Mouse (Mus musculus) cerebellum, adult (tissue): ENCODE results near the gene Ablim1.

Experiments used
- ATAC-seq: cut with Nextera tagmentation; 2 replicates; pipeline ENCODE4 v1.9.2; 2017; ENCODE audit warnings: mild to moderate bottlenecking, moderate library complexity, mixed read lengths; ENCODE audit not compliant: insufficient number of reproducible peaks, low FRiP score, low TSS enrichment

Gene Ablim1

GRCm38 (mm10) chr19:57084520-57085166 is 230.1 kb downstream of the Ablim1 start:
- peak; percentile 89 for ATAC-seq

- ATAC-seq: peak; percentile 13; the same call in 1 of the 2 replicates
Measured at GRCm38 (mm10) chr19:57083887-57084286, 230.8 kb downstream of the Ablim1 start.

- no peak for ATAC-seq
Measured at GRCm38 (mm10) chr19:57083183-57083555, 231.6 kb downstream of the Ablim1 start.

- no peak for ATAC-seq
Measured at GRCm38 (mm10) chr19:57082454-57083182, 232.1 kb downstream of the Ablim1 start.

GRCm38 (mm10) chr19:57081536-57081935 is 233.2 kb downstream of the Ablim1 start:
- ATAC-seq: no peak

- no peak for ATAC-seq
Measured at GRCm38 (mm10) chr19:57079606-57079981, 235.1 kb downstream of the Ablim1 start.

GRCm38 (mm10) chr19:57078867-57079605 is 235.7 kb downstream of the Ablim1 start:
- ATAC-seq: no peak

GRCm38 (mm10) chr19:57077826-57078699 is 236.7 kb downstream of the Ablim1 start:
- no peak for ATAC-seq

- ATAC-seq: no peak
Measured at GRCm38 (mm10) chr19:57073450-57073849, 241.3 kb downstream of the Ablim1 start.

- no peak for ATAC-seq
Measured at GRCm38 (mm10) chr19:57072756-57073155, 242.0 kb downstream of the Ablim1 start.

GRCm38 (mm10) chr19:57067108-57067613 is 247.6 kb downstream of the Ablim1 start:
- ATAC-seq: no peak

GRCm38 (mm10) chr19:57066313-57066712 is 248.4 kb downstream of the Ablim1 start:
- no peak for ATAC-seq

- ATAC-seq: no peak
Measured at GRCm38 (mm10) chr19:57062746-57063145, 252.0 kb downstream of the Ablim1 start.

- ATAC-seq: no peak
Measured at GRCm38 (mm10) chr19:57059018-57059580, 255.6 kb downstream of the Ablim1 start.

GRCm38 (mm10) chr19:57057568-57057967 is 257.2 kb downstream of the Ablim1 start:
- ATAC-seq: no peak

GRCm38 (mm10) chr19:57055215-57056120 is 259.3 kb downstream of the Ablim1 start:
- ATAC-seq: no peak

GRCm38 (mm10) chr19:57052959-57053358 is 261.8 kb downstream of the Ablim1 start:
- no peak for ATAC-seq

- ATAC-seq: peak; percentile 56; the same call in 1 of the 2 replicates
Measured at GRCm38 (mm10) chr19:57052016-57052415, 262.7 kb downstream of the Ablim1 start.

- ATAC-seq: no peak
Measured at GRCm38 (mm10) chr19:57049592-57050090, 265.1 kb downstream of the Ablim1 start.
